Mouse (Mus musculus): ENCODE measurements around the gene Kdm2a. TPM values are rescaled to one million over a fixed set of nuclear protein-coding genes. Genes with fewer than 3 reads are reported as not detected.
A peak's percentile ranks its signal among the peaks of the same experiment; 100 is the strongest.
"Not testable (repeated sequence)": the region's sequence is repeated elsewhere in the genome, so short reads cannot be mapped to it uniquely, and the experiment has no call there.

Kdm2a gene
- polyA plus RNA-seq, 1 experiment from 2014 or later: 31.4 TPM

- H3K36me3 ChIP-seq (ENCODE audit: control insufficient read depth, insufficient read depth, low read length): no peaks in the 10 kb centered on the region
- H3K27me3 ChIP-seq (replicated peaks; ENCODE audit: control insufficient read depth, insufficient read depth, low read length): no peaks in the 10 kb centered on the region
- WGBS: under 1% methylated on average over 80 of the region's 90 CpGs
- H3K27ac ChIP-seq (ENCODE audit: low read length): peak overlapping the region; percentile 96
- peak; percentile 94 for ATAC-seq
- H3K4me3 ChIP-seq (ENCODE audit: low read length): peak overlapping the region; percentile 99
- peaks cover 11% of the 10 kb centered on the region; the same call in 1 of the 2 replicates for H3K4me1 ChIP-seq (ENCODE audit: control insufficient read depth, insufficient read depth, low read length)
- no peaks in the 10 kb centered on the region for H3K9me3 ChIP-seq (ENCODE audit: control insufficient read depth, low read length)
- peak overlapping the region; percentile 83 for H3K4me2 ChIP-seq (ENCODE audit: low read depth, low read length)
- peak overlapping the region; percentile 100 for H3K9ac ChIP-seq (ENCODE audit: low read depth, low read length)
Measured at GRCm38 (mm10) chr19:4396998-4397797, 887 bp downstream of the Kdm2a start.

GRCm38 (mm10) chr19:4396081-4396997 is 1.7 kb downstream of the Kdm2a start:
- under 1% methylated on average over 76 of the region's 80 CpGs for WGBS
- peak overlapping the region; percentile 100 for H3K9ac ChIP-seq (ENCODE audit: low read depth, low read length)
- peaks cover 11% of the 10 kb centered on the region; the same call in 1 of the 2 replicates for H3K4me1 ChIP-seq (ENCODE audit: control insufficient read depth, insufficient read depth, low read length)
- H3K27me3 ChIP-seq (replicated peaks; ENCODE audit: control insufficient read depth, insufficient read depth, low read length): no peaks in the 10 kb centered on the region
- peak overlapping the region; percentile 96 for H3K27ac ChIP-seq (ENCODE audit: low read length)
- no peaks in the 10 kb centered on the region for H3K9me3 ChIP-seq (ENCODE audit: control insufficient read depth, low read length)
- peak overlapping the region; percentile 99 for H3K4me3 ChIP-seq (ENCODE audit: low read length)
- peak overlapping the region; percentile 68 for H3K4me2 ChIP-seq (ENCODE audit: low read depth, low read length)
- ATAC-seq: peak; percentile 41
- H3K36me3 ChIP-seq (ENCODE audit: control insufficient read depth, insufficient read depth, low read length): no peaks in the 10 kb centered on the region

- Histone ChIP-seq H3K27me3 (replicated peaks; ENCODE audit: control insufficient read depth, insufficient read depth, low read length) (no peaks in the 10 kb centered on the region), H3K9ac (ENCODE audit: low read depth, low read length) (no peak overlapping the region), H3K4me3 (ENCODE audit: low read length) (no peak overlapping the region), H3K36me3 (ENCODE audit: control insufficient read depth, insufficient read depth, low read length) (0 out of 2 replicates have a peak, but pooled peaks cover 2% of the 10 kb centered on the region), H3K27ac (ENCODE audit: low read length) (no peak overlapping the region), H3K9me3 (ENCODE audit: control insufficient read depth, low read length) (no peaks in the 10 kb centered on the region), H3K4me2 (ENCODE audit: low read depth, low read length) (no peak overlapping the region), H3K4me1 (ENCODE audit: control insufficient read depth, insufficient read depth, low read length) (no peaks in the 10 kb centered on the region; the same call in 1 of the 2 replicates)
- no peak; the same call in 1 of the 2 replicates for ATAC-seq
Measured at GRCm38 (mm10) chr19:4387276-4387675, 10.8 kb downstream of the Kdm2a start.

- WGBS: 81% methylated on average over 4 of the region's 4 CpGs
- no peak overlapping the region for H3K9ac ChIP-seq (ENCODE audit: low read depth, low read length)
- no peaks in the 10 kb centered on the region; the same call in 1 of the 2 replicates for H3K4me1 ChIP-seq (ENCODE audit: control insufficient read depth, insufficient read depth, low read length)
- no peak for ATAC-seq
- no peak overlapping the region for H3K27ac ChIP-seq (ENCODE audit: low read length)
- H3K27me3 ChIP-seq (replicated peaks; ENCODE audit: control insufficient read depth, insufficient read depth, low read length): no peaks in the 10 kb centered on the region
- no peaks in the 10 kb centered on the region for H3K9me3 ChIP-seq (ENCODE audit: control insufficient read depth, low read length)
- no peak overlapping the region for H3K4me3 ChIP-seq (ENCODE audit: low read length)
- 0 out of 2 replicates have a peak, but pooled peaks cover 2% of the 10 kb centered on the region for H3K36me3 ChIP-seq (ENCODE audit: control insufficient read depth, insufficient read depth, low read length)
- H3K4me2 ChIP-seq (ENCODE audit: low read depth, low read length): no peak overlapping the region
Measured at GRCm38 (mm10) chr19:4385026-4385425, 13.1 kb downstream of the Kdm2a start.

GRCm38 (mm10) chr19:4384322-4384721 is 13.8 kb downstream of the Kdm2a start:
- Histone ChIP-seq H3K4me3 (ENCODE audit: low read length) (no peak overlapping the region), H3K4me2 (ENCODE audit: low read depth, low read length) (no peak overlapping the region), H3K4me1 (ENCODE audit: control insufficient read depth, insufficient read depth, low read length) (no peaks in the 10 kb centered on the region; the same call in 1 of the 2 replicates), H3K9ac (ENCODE audit: low read depth, low read length) (no peak overlapping the region), H3K36me3 (ENCODE audit: control insufficient read depth, insufficient read depth, low read length) (no peaks in the 10 kb centered on the region), H3K27ac (ENCODE audit: low read length) (no peak overlapping the region), H3K9me3 (ENCODE audit: control insufficient read depth, low read length) (no peaks in the 10 kb centered on the region), H3K27me3 (replicated peaks; ENCODE audit: control insufficient read depth, insufficient read depth, low read length) (no peaks in the 10 kb centered on the region)
- no peak for ATAC-seq
- WGBS: 47% methylated on average over 1 of the region's 1 CpGs

- H3K9ac ChIP-seq (ENCODE audit: low read depth, low read length): no peak overlapping the region
- H3K36me3 ChIP-seq (ENCODE audit: control insufficient read depth, insufficient read depth, low read length): no peaks in the 10 kb centered on the region
- no peak for ATAC-seq
- H3K27me3 ChIP-seq (replicated peaks; ENCODE audit: control insufficient read depth, insufficient read depth, low read length): no peaks in the 10 kb centered on the region
- no peak overlapping the region for H3K4me2 ChIP-seq (ENCODE audit: low read depth, low read length)
- no peaks in the 10 kb centered on the region; the same call in 1 of the 2 replicates for H3K4me1 ChIP-seq (ENCODE audit: control insufficient read depth, insufficient read depth, low read length)
- no peak overlapping the region for H3K27ac ChIP-seq (ENCODE audit: low read length)
- H3K9me3 ChIP-seq (ENCODE audit: control insufficient read depth, low read length): no peaks in the 10 kb centered on the region
- H3K4me3 ChIP-seq (ENCODE audit: low read length): no peak overlapping the region
Measured at GRCm38 (mm10) chr19:4383306-4383705, 14.8 kb downstream of the Kdm2a start.

GRCm38 (mm10) chr19:4382303-4382702 is 15.8 kb downstream of the Kdm2a start:
- not testable (repeated sequence) for ATAC-seq; H3K4me3 ChIP-seq (ENCODE audit: low read length); H3K27ac ChIP-seq (ENCODE audit: low read length); H3K4me2 ChIP-seq (ENCODE audit: low read depth, low read length); H3K9ac ChIP-seq (ENCODE audit: low read depth, low read length); H3K36me3 ChIP-seq (ENCODE audit: control insufficient read depth, insufficient read depth, low read length); H3K27me3 ChIP-seq (replicated peaks; ENCODE audit: control insufficient read depth, insufficient read depth, low read length); H3K4me1 ChIP-seq (ENCODE audit: control insufficient read depth, insufficient read depth, low read length); H3K9me3 ChIP-seq (ENCODE audit: control insufficient read depth, low read length)
- WGBS: 44% methylated on average over 1 of the region's 1 CpGs

- Histone ChIP-seq H3K4me2 (ENCODE audit: low read depth, low read length) (no peak overlapping the region), H3K36me3 (ENCODE audit: control insufficient read depth, insufficient read depth, low read length) (no peaks in the 10 kb centered on the region), H3K4me3 (ENCODE audit: low read length) (no peak overlapping the region), H3K4me1 (ENCODE audit: control insufficient read depth, insufficient read depth, low read length) (no peaks in the 10 kb centered on the region), H3K9me3 (ENCODE audit: control insufficient read depth, low read length) (no peaks in the 10 kb centered on the region), H3K27me3 (replicated peaks; ENCODE audit: control insufficient read depth, insufficient read depth, low read length) (no peaks in the 10 kb centered on the region), H3K9ac (ENCODE audit: low read depth, low read length) (no peak overlapping the region), H3K27ac (ENCODE audit: low read length) (no peak overlapping the region)
- 88% methylated on average over 2 of the region's 2 CpGs for WGBS
- ATAC-seq: no peak
Measured at GRCm38 (mm10) chr19:4370656-4371055, 27.4 kb downstream of the Kdm2a start.

- no peak overlapping the region for H3K9ac ChIP-seq (ENCODE audit: low read depth, low read length)
- no peaks in the 10 kb centered on the region for H3K4me1 ChIP-seq (ENCODE audit: control insufficient read depth, insufficient read depth, low read length)
- H3K27me3 ChIP-seq (replicated peaks; ENCODE audit: control insufficient read depth, insufficient read depth, low read length): no peaks in the 10 kb centered on the region
- H3K27ac ChIP-seq (ENCODE audit: low read length): no peak overlapping the region
- ATAC-seq: no peak
- no peak overlapping the region for H3K4me3 ChIP-seq (ENCODE audit: low read length)
- no peak overlapping the region for H3K4me2 ChIP-seq (ENCODE audit: low read depth, low read length)
- H3K9me3 ChIP-seq (ENCODE audit: control insufficient read depth, low read length): no peaks in the 10 kb centered on the region
- no peaks in the 10 kb centered on the region for H3K36me3 ChIP-seq (ENCODE audit: control insufficient read depth, insufficient read depth, low read length)
- whole genome bisulfite sequencing: 65% methylated on average over 1 of the region's 1 CpGs
Measured at GRCm38 (mm10) chr19:4370254-4370653, 27.8 kb downstream of the Kdm2a start.

Data from intestine, embryonic 16.5 days (tissue).